Mouse (Mus musculus): ENCODE measurements at regions not wholly inside any gene's neighbourhood (a gene's known extent, or its start where the extent isn't known, plus 50 kb on each side); places are given as distances from the start of the nearest gene placed in this dataset.
A peak's percentile ranks its signal among the peaks of the same experiment; 100 is the strongest.

DNA sequence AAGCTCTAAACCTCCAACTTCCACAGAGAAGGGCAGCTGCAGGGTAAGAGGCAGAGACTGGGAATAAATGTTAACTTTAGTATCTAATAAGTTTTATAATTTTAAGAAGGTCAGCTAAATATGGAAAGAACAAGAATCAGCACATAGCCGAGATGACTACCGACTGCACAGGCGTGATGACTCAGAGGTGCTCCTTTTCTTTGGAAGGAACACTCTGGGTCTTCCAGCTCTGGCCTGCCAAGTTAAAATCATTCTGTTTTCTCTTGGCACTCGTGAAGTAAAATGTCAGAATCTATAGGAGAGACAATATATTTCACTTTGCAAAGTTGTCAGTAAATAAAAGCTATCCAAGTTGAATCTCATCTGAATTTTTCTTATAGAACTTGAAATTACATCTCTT lies 96.2 kb upstream of the Magi2 start:
- no peak overlapping the region for H3K27ac ChIP-seq
- H3K4me3 ChIP-seq: no peak overlapping the region
- no peak for DNase-seq (ENCODE audit: low spot score in 2 of 2)
- no peak for TF ChIP-seq CTCF (conservative IDR thresholded peaks at IDR 0.05)

- no peak for DNase-seq (ENCODE audit: low spot score in 2 of 2)
- Histone ChIP-seq H3K27ac (no peak overlapping the region), H3K4me3 (no peak overlapping the region)
- TF ChIP-seq CTCF (conservative IDR thresholded peaks at IDR 0.05): no peak
Observed at GRCm38 (mm10) chr5:19154511-19154910, 72.3 kb upstream of the Magi2 start.

DNA sequence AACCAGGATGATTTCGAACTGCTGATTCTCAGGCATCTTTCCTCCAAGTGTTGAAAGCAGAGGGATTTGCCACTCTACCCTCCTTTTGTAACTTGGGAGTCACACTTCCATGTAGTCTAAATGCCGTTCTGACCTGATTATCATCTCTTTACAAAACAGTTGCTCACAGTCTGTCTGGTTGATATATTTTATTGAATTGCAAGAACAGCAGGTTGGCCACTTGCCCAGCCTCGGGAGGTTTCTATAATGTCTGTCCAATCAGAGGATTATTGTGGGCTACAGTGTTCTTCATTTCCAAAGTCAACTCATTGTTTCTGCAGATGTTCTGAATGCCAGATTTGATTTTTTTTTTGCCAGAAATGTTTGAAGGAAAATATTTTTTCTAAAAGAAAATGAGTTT lies 68.6 kb upstream of the Magi2 start:
- DNase-seq (ENCODE audit: low spot score in 2 of 2): peak; percentile 54 to 57
- TF ChIP-seq CTCF (conservative IDR thresholded peaks at IDR 0.05): no peak

DNA sequence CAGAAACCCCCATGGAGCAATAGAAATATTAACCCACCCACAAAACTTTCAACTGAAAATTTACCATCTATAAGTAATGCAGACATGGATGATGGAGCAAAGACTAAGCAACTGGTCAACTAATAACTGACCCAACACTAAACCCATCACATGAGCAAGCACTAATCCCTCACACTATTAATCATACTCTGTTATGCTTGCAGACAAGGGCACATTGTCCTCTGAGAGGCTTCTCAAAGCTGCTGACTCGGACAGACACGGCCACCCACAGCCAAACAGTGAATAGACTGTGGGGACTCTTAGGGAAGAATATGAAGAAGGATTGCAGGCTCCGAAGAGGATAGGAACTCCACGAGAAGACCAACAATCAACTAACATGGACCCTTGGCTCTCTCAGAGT lies 66.6 kb upstream of the Magi2 start:
- no peak overlapping the region for H3K4me3 ChIP-seq
- H3K27ac ChIP-seq: no peak overlapping the region
- no peak for TF ChIP-seq CTCF (conservative IDR thresholded peaks at IDR 0.05)
- no peak for DNase-seq (ENCODE audit: low spot score in 2 of 2)

More for the DNA sequence above, 68.6 kb upstream of the Magi2 start:
- Histone ChIP-seq H3K27ac (no peak overlapping the region), H3K4me3 (no peak overlapping the region)

Data from layer of hippocampus, adult 2 months (tissue).